Mouse (Mus musculus) liver, embryonic 15.5 days (tissue): ENCODE data around the gene Gm43517. TPM values are rescaled to one million over a fixed set of nuclear protein-coding genes. Genes with fewer than 3 reads are reported as not detected.

ENCODE experiments used
- ATAC-seq: fragments of 200-750 bp; cut with Nextera tagmentation; 2 replicates; pipeline ENCODE4 v1.8.0; 2017; ENCODE audit warnings: moderate number of reproducible peaks, mild to moderate bottlenecking, moderate library complexity; ENCODE audit not compliant: insufficient read depth
- H3K27ac ChIP-seq: fragments of 300-500 bp; sonication (generic); replicated peaks from 2 replicates; pipeline ENCODE4 v1.5.1; 2015; ENCODE audit warnings: mild to moderate bottlenecking, inconsistent platforms
- H3K27me3 ChIP-seq: fragments of 300-500 bp; sonication (generic); 2 replicates; pipeline ENCODE4 v1.6.1; 2015; ENCODE audit warnings: mild to moderate bottlenecking, inconsistent platforms
- H3K36me3 ChIP-seq: fragments of 300-500 bp; sonication (generic); replicated peaks from 2 replicates; pipeline ENCODE4 v1.6.1; 2015; ENCODE audit warnings: moderate library complexity, mild to moderate bottlenecking, inconsistent platforms
- H3K4me1 ChIP-seq: fragments of 300-500 bp; sonication (generic); replicated peaks from 2 replicates; pipeline ENCODE4 v1.6.1; 2015; ENCODE audit warnings: inconsistent platforms
- H3K4me2 ChIP-seq: fragments of 300-500 bp; sonication (generic); 2 replicates; pipeline ENCODE4 v1.6.1; 2015; ENCODE audit warnings: moderate library complexity, mild to moderate bottlenecking, inconsistent platforms
- H3K4me3 ChIP-seq: fragments of 300-500 bp; sonication (generic); replicated peaks from 2 replicates; pipeline ENCODE4 v1.5.1; 2015; ENCODE audit warnings: mild to moderate bottlenecking, inconsistent platforms
- H3K9ac ChIP-seq: fragments of 300-500 bp; sonication (generic); 2 replicates; pipeline ENCODE4 v1.6.1; 2015; ENCODE audit warnings: moderate library complexity, mild to moderate bottlenecking, inconsistent platforms
- H3K9me3 ChIP-seq: fragments of 300-500 bp; sonication (generic); replicated peaks from 2 replicates; pipeline ENCODE4 v1.6.1; 2016; ENCODE audit warnings: inconsistent platforms
- WGBS: fragments of 180-500 bp; shearing (Covaris S2); methylation state at CpG from one replicate; pipeline ENCODE4 v1.1.7; 2015; ENCODE audit warnings: mixed read lengths; ENCODE audit not compliant: insufficient replicate concordance; 5-methylcytosine and 5-hydroxymethylcytosine counted together
- polyA plus RNA-seq: library from polyadenylated mRNA; unstranded; fragments of >200 nt; fragmentation: Nextera tagmentation; extraction: Ambion mirVana; gene quantifications from 2 replicates; pipeline ENCODE4 v1.2.1, GENCODE M21; 2015

The Gm43517 gene
- polyA plus RNA-seq: not detected in 2 replicates

DNA sequence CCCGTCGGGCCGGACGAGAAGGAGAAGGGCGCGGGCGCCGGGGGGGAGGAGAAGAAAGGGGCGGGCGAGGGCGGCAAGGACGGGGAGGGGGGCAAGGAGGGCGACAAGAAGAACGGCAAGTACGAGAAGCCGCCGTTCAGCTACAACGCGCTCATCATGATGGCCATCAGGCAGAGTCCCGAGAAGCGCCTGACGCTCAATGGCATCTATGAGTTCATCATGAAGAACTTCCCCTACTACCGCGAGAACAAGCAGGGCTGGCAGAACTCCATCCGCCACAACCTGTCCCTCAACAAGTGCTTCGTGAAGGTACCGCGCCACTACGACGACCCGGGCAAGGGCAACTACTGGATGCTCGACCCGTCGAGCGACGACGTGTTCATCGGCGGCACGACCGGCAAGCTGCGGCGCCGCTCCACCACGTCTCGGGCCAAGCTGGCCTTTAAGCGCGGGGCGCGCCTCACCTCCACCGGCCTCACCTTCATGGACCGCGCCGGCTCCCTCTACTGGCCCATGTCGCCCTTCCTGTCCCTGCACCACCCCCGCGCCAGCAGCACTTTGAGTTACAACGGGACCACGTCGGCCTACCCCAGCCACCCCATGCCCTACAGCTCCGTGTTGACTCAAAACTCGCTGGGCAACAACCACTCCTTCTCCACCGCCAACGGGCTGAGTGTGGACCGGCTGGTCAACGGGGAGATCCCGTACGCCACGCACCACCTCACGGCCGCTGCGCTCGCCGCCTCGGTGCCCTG lies at the start of gene Gm43517:
Gene Gm43517, plus strand, starts transcription at position 299 of the 755 bp plus-strand sequence.
- no peak within 1 kb of the TSS for H3K27ac ChIP-seq
- H3K9me3 ChIP-seq: no peaks in the 10 kb centered on the region
- H3K9ac ChIP-seq: no peak within 1 kb of the TSS
- no peaks in the 10 kb centered on the region for H3K36me3 ChIP-seq
- H3K4me1 ChIP-seq: no peaks in the 10 kb centered on the region
- no peak within 1 kb of the TSS for H3K4me3 ChIP-seq
- H3K27me3 ChIP-seq: peaks cover 82% of the 10 kb centered on the region
- ATAC-seq: no peak
- WGBS: 4% methylated on average over 73 of the region's 75 CpGs
- peak within 1 kb of the TSS; percentile 44; the same call in 1 of the 2 replicates for H3K4me2 ChIP-seq

DNA sequence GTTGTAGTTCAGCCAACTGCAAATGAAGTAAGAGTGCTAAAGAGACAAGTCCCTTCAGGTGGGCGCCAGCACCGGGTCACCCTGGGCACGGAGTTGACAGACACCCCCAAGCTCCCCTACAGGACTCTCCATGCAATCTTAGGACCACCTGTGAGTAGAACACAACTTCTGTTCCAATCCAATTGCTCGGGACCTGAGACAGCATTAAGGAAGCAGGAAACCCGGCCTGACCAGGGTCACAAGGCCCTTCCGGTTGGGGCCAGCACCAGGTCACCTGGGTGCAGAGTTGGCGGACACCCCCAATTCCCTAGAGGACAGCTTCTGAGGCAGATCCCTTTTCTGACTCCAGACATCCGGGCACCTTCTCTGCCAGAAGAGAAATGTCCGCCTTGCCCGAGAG lies 35.3 kb upstream of the Gm43517 start:
- no peaks in the 10 kb centered on the region for H3K27me3 ChIP-seq
- H3K9me3 ChIP-seq: no peaks in the 10 kb centered on the region
- no peak for ATAC-seq
- no peak overlapping the region for H3K9ac ChIP-seq
- no peak overlapping the region for H3K27ac ChIP-seq
- H3K4me3 ChIP-seq: no peak overlapping the region
- H3K36me3 ChIP-seq: no peaks in the 10 kb centered on the region
- no peak overlapping the region for H3K4me2 ChIP-seq
- H3K4me1 ChIP-seq: no peaks in the 10 kb centered on the region
- 74% methylated on average over 10 of the region's 10 CpGs for WGBS

DNA sequence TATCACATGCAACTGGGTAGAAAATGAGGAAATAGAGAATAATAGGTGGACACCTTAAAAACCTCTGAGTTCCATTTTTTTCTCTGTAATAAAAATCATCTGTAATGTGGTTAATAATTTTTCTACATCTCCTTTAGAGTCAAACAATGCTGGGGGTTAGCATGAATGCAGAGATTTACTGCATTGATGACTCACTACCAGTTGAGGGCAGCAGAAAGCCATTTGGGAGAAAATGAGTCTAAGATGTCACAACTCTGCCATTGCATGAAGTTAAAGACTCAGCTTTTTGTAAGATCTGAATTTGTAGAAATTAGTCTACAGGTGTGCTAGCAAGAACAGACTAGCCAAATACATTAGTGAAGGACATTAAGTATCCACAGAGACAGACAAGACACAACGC lies 16.0 kb upstream of the Gm43517 start:
- Histone ChIP-seq H3K9me3 (no peaks in the 10 kb centered on the region), H3K4me2 (no peak overlapping the region), H3K4me3 (no peak overlapping the region), H3K27me3 (peaks cover 17% of the 10 kb centered on the region), H3K27ac (no peak overlapping the region), H3K36me3 (no peaks in the 10 kb centered on the region), H3K9ac (no peak overlapping the region), H3K4me1 (no peaks in the 10 kb centered on the region)
- ATAC-seq: no peak
- 47% methylated on average over 1 of the region's 1 CpGs for WGBS

DNA sequence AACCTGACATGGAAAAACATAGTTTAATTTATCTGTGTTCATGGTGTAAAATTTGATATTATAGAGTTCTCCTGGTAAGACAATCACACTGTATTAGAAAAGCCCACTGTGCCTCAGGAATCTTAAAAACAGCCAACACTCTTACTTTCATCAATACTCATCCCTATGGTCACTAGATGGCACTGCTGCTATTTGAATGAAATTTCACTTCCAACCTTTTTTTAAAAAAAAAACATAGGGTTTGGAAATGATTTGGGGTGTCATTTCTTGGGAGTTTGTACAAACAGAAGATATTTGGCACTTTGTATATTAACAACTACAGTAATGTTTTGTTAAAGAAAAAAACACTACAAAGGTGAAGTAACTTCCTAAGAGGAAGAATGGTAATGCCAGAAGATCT lies 12.8 kb upstream of the Gm43517 start:
- no peak overlapping the region for H3K27ac ChIP-seq
- no peak for ATAC-seq

DNA sequence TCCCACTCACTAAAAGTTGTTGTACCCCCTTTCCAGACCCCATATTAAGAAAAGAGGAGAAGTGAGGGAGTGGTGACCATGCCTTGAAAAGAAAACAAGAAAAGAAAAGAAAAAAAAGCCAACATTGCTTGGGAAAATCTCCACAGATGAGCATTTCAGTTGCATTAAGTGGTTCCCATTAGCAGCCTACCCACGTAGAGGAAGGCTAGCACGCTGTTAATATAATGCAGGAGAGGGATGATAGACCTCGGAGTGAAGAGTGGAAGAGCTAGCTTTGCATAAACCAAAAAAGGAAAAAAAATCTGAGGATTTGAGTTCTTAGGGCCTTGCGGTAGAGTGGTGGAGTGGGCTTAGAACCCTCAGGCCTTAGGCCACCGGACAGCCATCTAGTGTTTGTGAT lies 11.8 kb upstream of the Gm43517 start:
- 3% methylated on average over 5 of the region's 5 CpGs for WGBS
- Histone ChIP-seq H3K9me3 (no peaks in the 10 kb centered on the region), H3K9ac (no peak overlapping the region), H3K36me3 (no peaks in the 10 kb centered on the region), H3K27ac (no peak overlapping the region), H3K4me1 (no peaks in the 10 kb centered on the region), H3K4me2 (no peak overlapping the region), H3K4me3 (no peak overlapping the region), H3K27me3 (peaks cover 57% of the 10 kb centered on the region)
- ATAC-seq: no peak

More for the DNA sequence above, 12.8 kb upstream of the Gm43517 start:
- no peaks in the 10 kb centered on the region for H3K36me3 ChIP-seq
- H3K9ac ChIP-seq: no peak overlapping the region
- no peak overlapping the region for H3K4me2 ChIP-seq
- no peak overlapping the region for H3K4me3 ChIP-seq
- no peaks in the 10 kb centered on the region for H3K4me1 ChIP-seq
- H3K27me3 ChIP-seq: peaks cover 46% of the 10 kb centered on the region
- no peaks in the 10 kb centered on the region for H3K9me3 ChIP-seq

DNA sequence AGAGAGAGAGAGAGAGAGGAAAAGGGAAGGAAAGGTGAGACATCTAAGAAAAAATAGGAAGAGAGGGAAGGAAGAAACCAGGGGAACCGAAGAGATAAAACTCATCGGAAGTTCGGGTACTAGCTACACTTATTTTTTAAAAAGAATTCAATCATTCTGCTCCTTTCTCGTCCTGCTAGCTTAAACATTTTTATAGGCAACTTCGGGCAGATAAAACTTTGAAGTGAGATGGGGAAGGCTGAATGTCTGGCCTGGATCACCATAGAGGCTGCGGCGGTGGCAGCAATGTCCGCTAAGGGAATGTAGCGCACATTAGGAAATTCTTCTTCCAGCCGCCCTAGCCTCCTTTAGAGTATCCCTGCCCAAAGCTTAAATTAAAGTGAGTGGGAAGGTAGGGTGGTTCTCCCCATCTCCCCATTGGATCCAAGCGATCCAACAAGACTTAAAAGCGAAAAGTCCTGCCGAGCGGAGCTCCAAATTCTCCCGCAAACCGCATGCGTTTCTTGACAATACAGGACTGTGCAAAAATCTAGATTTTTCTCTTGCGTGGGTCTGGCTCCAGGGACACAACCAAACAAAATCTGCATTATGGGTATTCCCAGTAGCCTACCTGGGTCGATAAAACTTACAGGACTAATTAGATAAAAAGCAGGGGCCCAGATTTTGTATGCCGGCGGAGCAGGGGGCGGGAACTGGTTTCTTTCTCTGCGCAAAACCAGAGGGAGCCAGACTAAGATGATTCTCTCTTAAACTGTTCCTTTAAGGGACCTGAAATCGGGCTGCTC lies 11.0 kb upstream of the Gm43517 start:
- no peak overlapping the region for H3K9ac ChIP-seq
- H3K9me3 ChIP-seq: no peaks in the 10 kb centered on the region
- no peak overlapping the region for H3K4me3 ChIP-seq
- ATAC-seq: no peak
- no peaks in the 10 kb centered on the region for H3K36me3 ChIP-seq
- no peak overlapping the region for H3K4me2 ChIP-seq
- H3K4me1 ChIP-seq: no peaks in the 10 kb centered on the region
- 4% methylated on average over 24 of the region's 24 CpGs for WGBS
- peaks cover 65% of the 10 kb centered on the region for H3K27me3 ChIP-seq
- H3K27ac ChIP-seq: no peak overlapping the region

DNA sequence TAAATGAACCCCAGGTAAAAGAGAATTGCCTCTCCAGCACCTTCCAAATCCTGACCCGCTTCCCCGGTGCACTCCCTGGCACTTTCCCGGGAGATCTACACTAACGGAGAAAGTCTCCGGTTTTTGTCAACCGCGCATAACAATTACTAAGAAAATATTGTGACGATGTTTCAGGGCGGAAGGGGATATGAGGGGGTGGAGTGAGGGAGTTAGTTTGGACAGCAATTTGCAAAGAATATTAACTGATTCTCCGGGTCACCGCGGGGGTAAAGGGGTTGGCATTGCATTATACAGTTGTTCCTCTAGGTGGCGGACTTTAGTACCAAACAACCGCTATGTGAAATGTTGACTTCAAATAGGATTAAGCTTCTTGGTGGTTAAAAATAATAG lies 10.4 kb upstream of the Gm43517 start:
- ATAC-seq: no peak
- Histone ChIP-seq H3K27ac (no peak overlapping the region), H3K4me2 (no peak overlapping the region), H3K36me3 (no peaks in the 10 kb centered on the region), H3K4me3 (no peak overlapping the region), H3K27me3 (peaks cover 71% of the 10 kb centered on the region), H3K9ac (no peak overlapping the region), H3K9me3 (no peaks in the 10 kb centered on the region), H3K4me1 (no peaks in the 10 kb centered on the region)
- WGBS: 1% methylated on average over 14 of the region's 14 CpGs

DNA sequence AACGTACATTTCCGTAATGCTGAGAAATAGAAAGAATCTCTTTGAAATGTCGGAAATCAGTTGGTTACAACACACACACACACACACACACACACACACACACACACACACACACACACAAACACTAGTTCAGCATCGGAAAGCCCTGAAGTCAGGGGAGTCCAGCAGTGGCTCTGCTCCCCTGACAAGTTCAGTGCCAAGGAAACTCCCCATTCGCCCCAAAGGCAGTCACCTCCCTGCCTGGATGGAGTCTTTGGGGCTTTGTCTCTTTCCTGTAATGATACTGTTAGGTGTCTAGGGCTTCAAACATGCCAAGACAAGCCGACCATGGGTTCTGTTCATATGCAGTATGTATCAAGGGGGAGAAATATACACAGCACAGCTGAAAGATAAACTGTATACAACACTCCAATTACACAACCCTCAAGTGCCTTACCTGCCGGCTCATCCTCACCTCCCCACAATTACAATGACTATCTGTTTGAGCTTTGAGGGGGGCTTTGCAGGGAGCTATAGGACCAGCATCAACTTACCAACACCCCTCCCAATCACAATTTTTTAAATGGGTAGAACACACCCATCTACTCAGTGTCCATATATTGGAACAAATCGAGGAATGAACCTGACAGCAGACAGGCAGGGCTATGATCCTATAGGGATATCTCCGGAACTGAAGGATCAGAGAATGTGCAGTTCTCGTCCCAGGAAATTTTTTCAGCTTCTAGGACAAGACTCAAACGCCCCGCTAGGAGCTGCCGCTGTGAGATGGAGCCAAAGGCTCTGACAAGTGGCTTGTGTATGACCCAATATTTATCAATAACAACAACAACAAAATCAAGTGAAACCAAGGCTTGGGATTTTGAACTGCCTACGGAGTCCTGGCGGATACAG lies 9.3 kb upstream of the Gm43517 start:
- 5% methylated on average over 15 of the region's 15 CpGs for WGBS
- Histone ChIP-seq H3K4me3 (no peak overlapping the region), H3K4me1 (no peaks in the 10 kb centered on the region), H3K9me3 (no peaks in the 10 kb centered on the region), H3K27ac (no peak overlapping the region), H3K9ac (no peak overlapping the region), H3K27me3 (peaks cover 81% of the 10 kb centered on the region), H3K4me2 (no peak overlapping the region), H3K36me3 (no peaks in the 10 kb centered on the region)
- no peak for ATAC-seq

DNA sequence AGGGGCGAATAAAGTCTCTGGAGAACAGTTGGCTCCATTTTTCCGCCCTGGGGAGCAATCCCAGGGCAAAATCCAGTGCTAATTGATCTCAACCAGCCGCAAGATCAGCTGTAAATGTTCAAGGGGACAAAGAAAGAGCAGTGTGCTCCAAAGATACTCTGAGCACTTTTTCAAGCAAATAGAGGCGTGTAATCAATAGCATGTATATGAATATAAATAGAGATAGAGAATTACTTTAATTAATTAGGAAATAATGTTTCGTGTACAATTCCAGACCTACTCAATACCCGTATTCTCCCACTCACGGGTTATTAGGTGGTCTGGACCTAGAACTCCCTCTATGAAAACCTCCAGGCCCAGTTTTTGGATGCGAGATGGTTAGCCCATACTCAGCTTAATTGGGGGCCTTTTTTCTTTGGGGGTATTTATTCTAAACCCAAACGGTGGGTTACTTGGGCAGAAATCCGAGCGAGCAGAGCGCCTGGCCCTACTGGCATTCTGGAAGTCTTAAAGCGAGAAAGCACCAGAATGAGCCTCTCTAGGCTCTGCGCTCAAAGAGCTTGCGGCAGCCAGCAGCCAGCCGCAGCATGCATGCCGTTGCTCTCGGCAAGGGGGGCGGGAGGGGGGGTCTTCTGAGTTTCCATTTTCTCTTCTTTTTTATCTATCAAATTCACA lies 8.5 kb upstream of the Gm43517 start:
- ATAC-seq: no peak
- 3% methylated on average over 19 of the region's 19 CpGs for WGBS
- Histone ChIP-seq H3K9me3 (no peaks in the 10 kb centered on the region), H3K36me3 (no peaks in the 10 kb centered on the region), H3K4me1 (no peaks in the 10 kb centered on the region), H3K27ac (no peak overlapping the region), H3K4me3 (no peak overlapping the region), H3K9ac (no peak overlapping the region), H3K4me2 (no peak overlapping the region), H3K27me3 (peaks cover 89% of the 10 kb centered on the region)

DNA sequence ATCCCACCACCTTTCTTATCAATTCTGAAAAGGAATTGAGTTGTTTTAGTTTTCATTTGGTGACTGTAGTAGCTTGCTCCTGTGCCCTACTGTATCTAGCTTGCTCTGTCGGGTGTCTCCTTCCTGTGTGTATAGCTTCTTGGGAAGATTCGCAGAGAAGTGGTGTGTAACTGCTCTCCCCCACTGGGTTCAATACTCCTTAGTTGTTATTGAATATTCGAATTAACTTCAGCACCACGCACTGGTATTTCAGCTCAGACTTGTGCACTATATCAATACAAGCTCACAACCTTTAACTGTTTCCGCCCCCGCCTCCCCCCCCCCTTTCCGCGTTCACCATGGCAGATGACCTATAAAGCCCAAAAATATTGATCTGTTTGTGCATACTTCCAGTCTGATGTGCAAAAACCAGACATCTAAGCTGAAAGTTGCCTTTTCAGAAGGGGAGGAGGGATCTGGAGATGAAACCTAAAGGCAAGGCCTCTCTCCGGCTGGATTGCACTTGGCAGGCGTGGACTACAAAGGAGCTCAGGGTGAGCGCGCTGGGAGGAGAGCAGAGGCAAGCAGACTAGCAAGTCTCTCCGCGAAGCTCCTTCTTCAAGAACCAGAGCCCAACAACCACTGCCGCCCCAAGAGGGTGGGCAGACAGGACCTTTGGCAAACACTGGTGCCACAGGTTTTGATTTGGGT lies 7.5 kb upstream of the Gm43517 start:
- H3K27ac ChIP-seq: no peak overlapping the region
- peaks cover 97% of the 10 kb centered on the region for H3K27me3 ChIP-seq
- no peaks in the 10 kb centered on the region for H3K4me1 ChIP-seq
- no peak overlapping the region for H3K4me2 ChIP-seq
- no peak overlapping the region for H3K9ac ChIP-seq
- no peak for ATAC-seq
- H3K9me3 ChIP-seq: no peaks in the 10 kb centered on the region
- 2% methylated on average over 15 of the region's 15 CpGs for WGBS
- no peak overlapping the region for H3K4me3 ChIP-seq
- H3K36me3 ChIP-seq: no peaks in the 10 kb centered on the region
